Mouse (Mus musculus) adrenal gland, postnatal 10 days (tissue): ENCODE measurements at regions not wholly inside any gene's neighbourhood (a gene's known extent, or its start where the extent isn't known, plus 50 kb on each side); places are given as distances from the start of the nearest gene placed in this dataset.
A peak's percentile ranks its signal among the peaks of the same experiment; 100 is the strongest.
"Not testable (repeated sequence)": the region's sequence is repeated elsewhere in the genome, so short reads cannot be mapped to it uniquely, and the experiment has no call there.

ENCODE experiments used
- DNase-seq: peaks from one replicate; pipeline ENCODE4 v3.0.0; 2021; ENCODE audit warnings: mixed read lengths

- DNase-seq: peak; percentile 2
Observed at GRCm38 (mm10) chr3:134330943-134331342, 94.7 kb downstream of the Cxxc4 start.

GRCm38 (mm10) chr3:134331499-134332153, 95.3 kb downstream of the Cxxc4 start:
- peak; percentile 4 for DNase-seq

GRCm38 (mm10) chr3:134339093-134339695, 102.9 kb downstream of the Cxxc4 start:
- DNase-seq: not testable (repeated sequence)

DNA sequence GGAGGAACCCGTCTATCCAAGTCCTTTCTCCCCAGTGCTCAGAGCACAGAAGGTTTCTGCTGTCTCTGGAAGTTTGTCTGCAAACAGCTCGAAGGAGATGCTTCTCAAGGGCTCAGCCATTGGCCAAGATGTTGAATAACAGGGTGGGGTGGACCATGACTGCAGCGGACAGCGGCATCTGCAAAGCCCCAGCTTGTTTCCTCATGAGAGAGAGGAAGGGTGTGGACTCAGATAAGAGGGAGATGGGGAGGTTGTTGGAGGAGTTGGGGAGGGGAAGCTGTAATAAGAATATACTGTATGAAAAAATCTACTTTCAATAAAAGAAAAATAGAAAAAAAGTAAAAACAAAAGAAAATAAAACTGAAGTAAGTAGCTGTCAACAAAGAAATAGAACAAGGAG, 129.7 kb downstream of the Cxxc4 start:
- no peak for DNase-seq

DNA sequence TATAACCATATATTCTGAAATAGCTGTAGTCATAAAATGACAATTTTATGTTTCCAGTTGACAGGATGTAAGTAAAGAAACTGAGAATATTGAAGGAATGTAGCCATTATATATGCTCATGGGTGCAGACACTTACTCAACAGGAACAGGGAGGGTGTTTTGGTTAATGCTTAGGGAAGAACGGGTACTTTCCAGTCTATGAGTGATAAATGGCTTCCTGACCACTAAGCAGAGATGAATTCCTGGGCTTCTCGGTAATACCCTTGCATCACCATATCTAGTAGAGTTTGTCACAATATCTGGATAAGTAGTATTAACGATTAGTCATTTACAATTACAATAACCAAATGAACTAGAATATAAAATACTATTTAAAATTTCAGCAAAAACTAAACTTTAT, 130.5 kb downstream of the Cxxc4 start:
- DNase-seq: no peak

- no peak for DNase-seq
Observed at GRCm38 (mm10) chr3:134368591-134368990, 132.3 kb downstream of the Cxxc4 start.

DNA sequence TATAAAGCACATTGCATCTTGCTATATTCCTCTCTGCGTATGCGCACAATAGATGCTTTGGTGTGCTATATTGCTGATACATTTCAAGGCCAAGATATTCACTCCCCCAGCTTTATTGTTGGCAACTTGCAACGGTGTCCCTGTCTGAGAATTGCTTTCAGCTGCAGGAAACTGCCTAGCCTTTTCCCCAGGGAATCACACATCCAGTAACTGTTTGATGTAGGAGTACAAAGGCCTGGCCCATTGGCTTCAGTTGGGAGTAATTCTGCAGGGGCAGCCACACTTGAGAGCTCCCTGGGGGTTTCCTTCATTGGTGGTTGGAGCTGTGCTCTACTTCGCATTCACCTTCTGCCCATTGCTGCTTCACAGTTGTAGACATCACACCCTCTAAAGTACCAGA, 132.8 kb downstream of the Cxxc4 start:
- DNase-seq: peak; percentile 10

DNA sequence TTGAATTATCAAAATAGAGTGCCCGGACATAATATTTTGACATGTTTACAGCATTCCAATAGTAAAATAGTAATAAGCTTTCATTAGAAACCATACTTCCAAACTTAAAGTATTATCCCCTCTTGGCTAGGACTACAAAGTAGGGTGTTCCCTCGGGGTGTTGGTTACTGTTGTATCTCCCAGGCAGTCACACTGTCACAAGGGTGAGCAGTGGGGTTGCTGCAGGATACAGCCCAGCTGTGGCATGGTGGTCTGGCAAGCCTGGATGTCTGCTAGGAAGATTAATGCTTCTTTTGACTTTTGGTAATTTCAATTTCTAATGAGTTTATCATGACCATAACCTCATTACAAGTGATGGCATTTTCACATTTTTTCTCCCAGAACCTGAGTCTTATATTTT, 143.3 kb downstream of the Cxxc4 start:
- no peak for DNase-seq

GRCm38 (mm10) chr3:134390472-134391336, 154.4 kb downstream of the Cxxc4 start:
- peak; percentile 55 for DNase-seq

- DNase-seq: no peak
Observed at GRCm38 (mm10) chr3:134400395-134401090, 164.3 kb downstream of the Cxxc4 start.

GRCm38 (mm10) chr3:134415606-134416328, 179.5 kb downstream of the Cxxc4 start:
- no peak for DNase-seq

GRCm38 (mm10) chr3:134427633-134428032, 191.3 kb downstream of the Cxxc4 start:
- no peak for DNase-seq

DNA sequence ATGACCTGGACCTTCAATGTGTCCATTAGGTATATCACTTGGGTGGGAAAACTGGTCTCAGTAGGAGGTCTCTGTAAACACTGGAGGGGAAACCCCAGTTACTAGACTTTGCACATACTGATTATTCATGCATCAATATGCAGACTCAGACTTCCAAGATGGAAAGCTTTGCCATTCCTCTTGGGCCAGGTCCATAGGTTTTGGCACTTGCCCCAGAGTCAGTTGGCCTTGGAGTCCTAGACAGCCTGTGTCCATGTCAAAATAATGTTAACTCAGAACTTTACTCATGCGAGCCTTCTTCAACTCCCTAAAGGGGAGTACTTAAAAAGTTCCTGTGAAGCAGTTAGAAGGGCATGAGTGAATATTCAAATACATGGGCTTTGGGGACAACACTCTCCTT, 230.3 kb downstream of the Cxxc4 start:
- DNase-seq: peak; percentile 7

GRCm38 (mm10) chr3:134487280-134487679, 251.0 kb downstream of the Cxxc4 start:
- DNase-seq: no peak

DNA sequence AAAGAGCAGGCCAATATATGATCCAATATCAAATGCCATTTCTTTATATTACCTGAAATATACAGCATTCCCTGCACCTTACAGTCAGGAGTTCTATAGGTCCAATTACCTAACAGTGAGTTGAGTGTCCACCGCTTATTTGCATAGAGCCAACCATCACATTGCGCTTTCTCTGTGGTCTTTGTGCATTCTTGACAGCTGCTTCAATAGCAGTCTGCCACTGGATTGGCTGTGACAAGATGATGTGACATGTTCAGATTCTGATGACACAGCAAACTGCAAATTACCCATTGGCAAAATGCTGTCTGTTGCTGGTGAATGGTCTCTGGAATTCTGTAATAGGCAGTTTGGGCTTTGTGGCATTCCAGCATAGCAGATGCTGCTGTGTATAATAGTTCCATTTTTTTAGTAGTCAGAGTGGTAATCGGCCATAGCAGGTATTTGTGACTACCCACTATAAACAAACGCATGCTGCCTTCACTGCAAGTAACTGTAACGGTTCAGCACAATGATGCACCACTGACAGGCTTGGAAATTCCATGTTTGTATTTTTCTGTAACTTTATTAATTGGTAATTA, 253.8 kb downstream of the Cxxc4 start:
- no peak for DNase-seq

DNA sequence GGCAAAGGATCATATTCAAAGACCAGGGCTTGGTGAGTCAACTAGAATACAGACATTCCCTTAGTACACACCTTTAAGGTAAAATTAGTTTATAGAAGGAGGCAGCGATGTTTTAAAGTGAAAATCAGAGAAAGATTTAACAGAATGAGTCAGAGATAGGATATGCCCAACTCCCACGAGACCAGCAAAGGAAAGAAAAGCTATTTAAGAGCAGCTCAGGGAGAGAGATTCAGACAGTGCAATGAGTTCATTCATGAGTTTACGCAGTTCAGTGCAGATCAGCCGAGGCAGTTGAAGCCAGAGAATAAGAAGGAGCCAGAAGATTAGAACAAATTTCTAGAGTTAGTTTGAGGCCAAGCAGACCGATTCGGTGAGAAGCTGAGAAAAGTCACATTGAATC, 273.4 kb downstream of the Cxxc4 start:
- DNase-seq: no peak

- no peak for DNase-seq
Observed at GRCm38 (mm10) chr3:134525795-134526194, 289.5 kb downstream of the Cxxc4 start.

DNA sequence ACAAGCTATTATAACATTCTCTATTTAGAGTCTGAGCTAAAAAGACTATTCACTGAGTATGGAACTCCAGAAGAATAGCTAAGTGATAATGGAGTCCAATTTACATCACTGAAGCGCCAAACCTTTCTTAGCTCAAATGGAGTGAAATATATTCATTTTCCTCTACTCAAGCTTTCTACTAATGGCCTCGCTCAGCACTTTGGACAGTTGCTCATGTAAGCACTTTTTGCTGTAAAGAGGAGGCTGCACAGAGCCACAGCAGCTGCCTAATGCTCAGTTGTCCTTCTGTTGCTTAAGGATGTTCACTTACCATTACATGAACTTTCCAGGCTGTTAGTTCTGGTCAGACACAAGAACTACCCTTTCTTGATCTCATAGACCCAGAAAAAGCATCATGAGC, 268.7 kb upstream of the Tacr3 start:
- DNase-seq: no peak

DNA sequence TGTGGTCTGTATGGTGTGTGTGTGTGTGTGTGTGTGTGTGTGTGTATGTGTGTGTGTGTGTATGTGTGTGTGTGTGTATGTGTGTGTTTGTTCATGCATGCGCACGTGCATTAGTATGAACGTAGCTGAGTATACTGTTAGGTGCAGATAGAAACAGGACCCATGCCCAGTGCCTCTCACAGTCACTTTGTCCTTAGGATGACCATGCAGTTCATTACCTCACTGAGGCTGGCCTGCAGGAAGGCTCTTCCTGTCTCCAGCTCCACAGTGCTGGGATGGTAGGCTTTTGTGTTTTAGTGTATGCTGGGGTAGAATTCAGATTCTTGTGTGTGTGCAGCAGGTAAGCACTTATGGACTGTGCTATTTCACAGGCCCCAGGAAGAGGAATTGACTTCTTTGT, 250.0 kb upstream of the Tacr3 start:
- no peak for DNase-seq

DNA sequence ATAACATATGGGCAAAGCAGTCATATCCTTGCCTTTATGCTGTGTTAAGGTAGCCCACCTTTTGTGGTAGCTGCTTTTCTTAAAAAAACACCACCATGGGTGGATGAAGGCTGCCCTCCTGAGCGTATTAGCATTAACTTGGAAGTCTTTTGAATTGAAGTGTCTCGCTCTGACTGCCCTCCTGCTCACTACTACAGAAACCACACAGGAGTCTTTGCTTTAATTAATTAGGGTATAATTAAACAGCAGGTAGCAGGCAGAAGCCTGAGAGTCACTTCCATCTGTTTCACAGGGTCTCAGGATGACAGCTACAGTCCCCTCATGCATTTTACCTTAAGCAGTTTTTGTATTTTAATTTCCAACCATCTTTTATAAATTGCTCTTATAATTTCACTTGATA, 240.2 kb upstream of the Tacr3 start:
- DNase-seq: no peak

- peak; percentile 11 for DNase-seq
Observed at GRCm38 (mm10) chr3:134602919-134603318, 225.9 kb upstream of the Tacr3 start.

- peak; percentile 7 for DNase-seq
Observed at GRCm38 (mm10) chr3:134605356-134605771, 223.4 kb upstream of the Tacr3 start.
